Mouse (Mus musculus) inflammation-experienced regulatory T-cells, adult 16 weeks (primary cell): Measurements from ENCODE around the gene Hoxc8. TPM values are rescaled to one million over a fixed set of nuclear protein-coding genes. Genes with fewer than 3 reads are reported as not detected.

ENCODE experiments used
- polyA plus RNA-seq: library from polyadenylated mRNA; unstranded; fragments of 100-300 nt; shearing (Covaris generic); gene quantifications from one replicate; pipeline ENCODE4 v1.2.1, GENCODE M21; 2017

The Hoxc8 gene
- not detected for polyA plus RNA-seq

DNA sequence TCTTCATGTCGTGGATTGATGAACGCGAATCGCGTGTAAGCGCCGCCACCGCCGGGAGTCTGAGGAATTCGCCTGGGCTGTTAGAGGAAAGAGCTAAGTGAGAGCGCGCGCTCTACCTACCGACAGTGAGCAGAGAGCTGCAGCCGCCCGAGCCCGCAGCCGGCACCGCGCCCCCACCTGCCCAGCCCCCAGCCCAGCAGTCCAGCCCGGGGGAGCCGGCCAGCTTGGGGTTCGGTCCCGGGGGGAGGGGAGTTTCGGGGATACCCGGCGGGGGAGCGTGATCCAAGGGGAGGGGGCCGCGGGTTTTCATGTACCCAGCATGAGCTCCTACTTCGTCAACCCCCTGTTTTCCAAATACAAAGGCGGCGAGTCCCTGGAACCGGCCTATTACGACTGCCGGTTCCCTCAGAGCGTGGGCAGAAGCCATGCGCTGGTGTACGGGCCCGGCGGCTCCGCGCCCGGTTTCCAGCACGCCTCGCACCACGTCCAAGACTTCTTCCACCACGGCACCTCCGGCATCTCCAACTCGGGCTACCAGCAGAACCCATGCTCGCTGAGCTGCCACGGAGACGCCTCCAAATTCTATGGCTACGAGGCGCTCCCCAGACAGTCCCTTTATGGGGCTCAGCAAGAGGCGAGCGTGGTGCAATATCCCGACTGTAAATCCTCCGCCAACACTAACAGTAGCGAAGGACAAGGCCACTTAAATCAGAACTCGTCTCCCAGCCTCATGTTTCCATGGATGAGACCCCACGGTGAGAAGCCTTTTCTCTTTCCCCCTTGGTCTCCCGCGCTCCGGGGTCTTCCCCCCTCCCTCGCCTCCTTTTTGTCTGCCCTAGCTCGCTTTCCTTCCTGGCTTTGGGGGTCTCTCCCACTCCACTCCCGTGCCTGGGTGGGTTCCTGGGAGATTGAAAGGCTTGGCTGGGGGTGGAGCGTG is at the start of gene Hoxc8:
Gene Hoxc8, plus strand, starts transcription at position 147 of the 937 bp plus-strand sequence.

DNA sequence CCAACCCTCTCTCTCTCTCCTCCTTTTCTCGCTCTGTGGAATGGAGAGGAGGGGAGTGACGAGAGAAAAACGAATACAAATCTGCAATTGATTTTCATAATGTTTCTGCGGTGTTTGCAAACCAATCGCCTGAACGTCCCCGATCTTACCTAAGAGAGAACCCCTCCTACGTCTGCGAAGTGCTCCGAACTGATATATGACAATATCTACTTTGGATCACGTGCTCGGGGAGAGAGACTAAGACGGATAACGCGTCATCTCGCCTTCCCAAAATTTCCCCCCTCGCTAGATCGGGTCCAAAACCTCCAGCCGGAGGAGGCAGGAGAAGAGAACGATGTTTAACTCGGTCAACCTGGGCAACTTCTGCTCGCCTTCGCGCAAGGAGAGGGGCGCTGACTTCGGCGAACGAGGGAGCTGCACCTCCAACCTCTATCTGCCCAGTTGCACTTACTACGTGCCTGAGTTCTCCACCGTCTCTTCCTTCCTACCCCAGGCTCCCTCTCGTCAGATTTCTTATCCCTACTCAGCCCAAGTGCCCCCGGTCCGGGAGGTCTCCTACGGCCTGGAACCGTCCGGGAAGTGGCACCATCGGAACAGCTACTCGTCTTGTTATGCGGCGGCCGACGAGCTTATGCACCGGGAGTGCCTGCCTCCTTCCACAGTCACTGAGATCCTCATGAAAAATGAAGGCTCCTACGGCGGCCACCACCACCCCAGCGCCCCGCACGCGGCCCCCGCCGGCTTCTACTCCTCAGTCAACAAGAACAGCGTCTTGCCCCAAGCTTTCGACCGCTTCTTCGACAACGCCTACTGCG is 36.0 kb upstream of the Hoxc8 start, which contains the start of gene Hoxc11:
Gene Hoxc11, plus strand, starts transcription at position 236 of the 815 bp plus-strand sequence.

DNA sequence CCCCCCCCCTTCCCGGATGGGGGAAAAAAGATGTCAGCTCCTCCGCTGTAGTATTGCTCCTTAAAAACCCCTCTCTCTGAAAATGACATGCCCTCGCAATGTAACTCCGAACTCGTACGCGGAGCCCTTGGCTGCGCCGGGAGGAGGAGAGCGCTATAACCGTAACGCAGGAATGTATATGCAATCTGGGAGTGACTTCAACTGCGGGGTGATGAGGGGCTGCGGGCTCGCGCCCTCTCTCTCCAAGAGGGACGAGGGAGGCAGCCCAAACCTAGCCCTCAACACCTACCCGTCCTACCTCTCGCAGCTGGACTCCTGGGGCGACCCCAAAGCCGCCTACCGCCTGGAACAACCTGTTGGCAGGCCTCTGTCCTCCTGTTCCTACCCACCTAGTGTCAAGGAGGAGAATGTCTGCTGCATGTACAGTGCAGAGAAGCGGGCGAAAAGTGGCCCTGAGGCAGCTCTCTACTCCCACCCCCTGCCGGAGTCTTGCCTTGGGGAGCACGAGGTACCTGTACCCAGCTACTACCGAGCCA is 23.6 kb upstream of the Hoxc8 start, which contains the start of gene Hoxc10:
Gene Hoxc10, plus strand, starts transcription at position 21 of the 536 bp plus-strand sequence.

GRCm38 (mm10) chr15:102967312-102967510 is 23.2 kb upstream of the Hoxc8 start, which contains the start of gene Hoxc5:
Gene Hoxc5, plus strand, starts transcription at chr15:102967443.

GRCm38 (mm10) chr15:102976171-102976570 is 14.2 kb upstream of the Hoxc8 start, which contains the start of gene Hoxc9:
Gene Hoxc9, plus strand, starts transcription at chr15:102976439.

GRCm38 (mm10) chr15:102997939-102998355 is 7.5 kb downstream of the Hoxc8 start, which contains the start of gene Hoxc6:
Gene Hoxc6, plus strand, starts transcription at chr15:102998257.

GRCm38 (mm10) chr15:103018636-103019035 is 28.2 kb downstream of the Hoxc8 start, which contains the start of gene Hoxc4:
Gene Hoxc4, plus strand, starts transcription at chr15:103018934.

Other genes starting within 250 kb of the Hoxc8 start
- not detected for gene Hoxc13, start 69.5 kb upstream of the Hoxc8 start, polyA plus RNA-seq
- gene Hoxc12, start 53.9 kb upstream of the Hoxc8 start, polyA plus RNA-seq: not detected
- gene Hoxc11, start 36.2 kb upstream of the Hoxc8 start, polyA plus RNA-seq: not detected
- gene Hoxc10, start 23.8 kb upstream of the Hoxc8 start, polyA plus RNA-seq: not detected
- gene Hoxc5, start 23.2 kb upstream of the Hoxc8 start, polyA plus RNA-seq: not detected
- not detected for gene Hoxc9, start 14.2 kb upstream of the Hoxc8 start, polyA plus RNA-seq
- not detected for gene Hoxc6, start 7.7 kb downstream of the Hoxc8 start, polyA plus RNA-seq
- not detected for gene Hoxc4, start 28.3 kb downstream of the Hoxc8 start, polyA plus RNA-seq
- gene Smug1, start 176.5 kb downstream of the Hoxc8 start, polyA plus RNA-seq: 14.9 TPM
- gene Cbx5, start 249.2 kb downstream of the Hoxc8 start, polyA plus RNA-seq: 21.2 TPM
- gene Hnrnpa1, start 249.8 kb downstream of the Hoxc8 start, polyA plus RNA-seq: 148 TPM